Mouse (Mus musculus): ENCODE results near the gene Zfp423.

GRCm38 (mm10) chr8:87667914-87668643 lies 291.3 kb downstream of the Zfp423 start:
- no peak for TF ChIP-seq POLR2A (IDR thresholded peaks at IDR 0.05; ENCODE audit: low read depth, low read length)
- no peak for TF ChIP-seq CTCF (IDR thresholded peaks at IDR 0.05; ENCODE audit: borderline replicate concordance, insufficient read depth, low read length)
